ENCODE assay signal across 27 mouse cellular contexts in genomic region chr10:61723271-61723670, GRCm38 (mm10). TPM values are rescaled to one million over a fixed set of nuclear protein-coding genes. Genes with fewer than 3 reads are reported as not detected.
DNase-seq lines count a peak whose midpoint lies in the region; ATAC-seq and TF ChIP-seq lines count a peak whose summit lies in the region.
"Had no signal": no experiment of that assay in that cellular context is flagged by ENCODE, and none has a peak within 500 bp of the region (broad histone marks: within the 10 kb centered on the region; RNA-seq: fewer than 3 reads in every experiment).

No protein-coding gene starts in this region.

- DNase-seq in liver, adult 2 months (ENCODE audit: extremely low read depth, low read depth, low spot score), result peak; percentile 49
- DNase-seq in adipocyte (ENCODE audit: low spot score), result peak; percentile 47
- DNase-seq in T-cell, adult 2 months (ENCODE audit: low spot score), result no peak
- DNase-seq: B cell, adult 2 months; cerebellum, adult 18-20 months; cerebellum, postnatal 10 days; gastrocnemius, adult 2 months; gastrocnemius, postnatal 36 days; kidney, adult 9 months; kidney, postnatal 14 days; liver, postnatal 0 days; retina, postnatal 1 day; right cerebral cortex, postnatal 14 days had no signal

- H3K4me1 ChIP-seq in heart, embryonic 15.5 days (replicated peaks), result peaks cover 8% of the 10 kb centered on the region; the same call in 1 of the 2 replicates
- no peaks in the 10 kb centered on the region for H3K4me1 ChIP-seq in heart, embryonic 11.5 days (ENCODE audit: control insufficient read depth, insufficient read depth, low read length)
- peaks cover 6% of the 10 kb centered on the region for H3K4me1 ChIP-seq in liver, adult 2 months (ENCODE audit: control insufficient read depth, insufficient read depth, low read length)
- no peaks in the 10 kb centered on the region for H3K4me1 ChIP-seq in liver, embryonic 12.5 days
- H3K4me1 ChIP-seq: embryonic facial prominence, embryonic 13.5 days; forebrain, embryonic 10.5 days; limb, embryonic 12.5 days; midbrain, embryonic 10.5 days; midbrain, embryonic 15.5 days; neural tube, embryonic 15.5 days had no signal

- peak overlapping the region; percentile 37; the same call in 1 of the 2 replicates for H3K27ac ChIP-seq in heart, embryonic 15.5 days
- H3K27ac ChIP-seq in heart, embryonic 11.5 days (ENCODE audit: low read depth, low read length), result no peak overlapping the region
- no peak overlapping the region for H3K27ac ChIP-seq in liver, adult 2 months (replicated peaks; ENCODE audit: insufficient read depth, low read depth, low read length)
- no peak overlapping the region for H3K27ac ChIP-seq in liver, embryonic 12.5 days
- H3K27ac ChIP-seq: embryonic facial prominence, embryonic 13.5 days; forebrain, embryonic 10.5 days; gastrocnemius, adult 2 months; hindbrain, embryonic 14.5 days; left cerebral cortex, adult 2 months; limb, embryonic 12.5 days; midbrain, embryonic 10.5 days; midbrain, embryonic 15.5 days; neural tube, embryonic 15.5 days had no signal

- WGBS in heart, embryonic 15.5 days, result 43% methylated on average over 6 of the region's 6 CpGs
- 57% methylated on average over 6 of the region's 6 CpGs for WGBS in heart, embryonic 11.5 days (ENCODE audit: insufficient replicate concordance)
- 61% methylated on average over 6 of the region's 6 CpGs for WGBS in liver, adult 2 months
- 63% methylated on average over 6 of the region's 6 CpGs for WGBS in liver, embryonic 12.5 days (ENCODE audit: insufficient replicate concordance)

- peak; percentile 20; the same call in 1 of the 2 replicates for ATAC-seq in heart, embryonic 15.5 days (replicated peaks; ENCODE audit: insufficient number of reproducible peaks, insufficient read depth, low FRiP score, low read depth)
- no peak for ATAC-seq in heart, embryonic 11.5 days (replicated peaks; ENCODE audit: insufficient number of reproducible peaks, low FRiP score, low TSS enrichment)
- no peak for ATAC-seq in liver, embryonic 12.5 days
- ATAC-seq: forebrain, embryonic 16.5 days; intestine, postnatal 0 days; liver, postnatal 0 days; midbrain, embryonic 15.5 days had no signal

- H3K4me3 ChIP-seq in heart, embryonic 15.5 days, result no peak overlapping the region
- no peak overlapping the region for H3K4me3 ChIP-seq in heart, embryonic 11.5 days (ENCODE audit: low read depth, low read length)
- H3K4me3 ChIP-seq in liver, adult 2 months (ENCODE audit: insufficient read depth, low read depth, low read length), result no peak overlapping the region
- no peak overlapping the region for H3K4me3 ChIP-seq in liver, embryonic 12.5 days
- H3K4me3 ChIP-seq: embryonic facial prominence, embryonic 13.5 days; forebrain, embryonic 10.5 days; gastrocnemius, adult 2 months; left cerebral cortex, adult 2 months; limb, embryonic 12.5 days; midbrain, embryonic 10.5 days; midbrain, embryonic 15.5 days; neural tube, embryonic 15.5 days had no signal

- no peak for TF ChIP-seq POLR2A in liver, adult 2 months (IDR thresholded peaks at IDR 0.05; ENCODE audit: extremely low read depth, insufficient read depth, low read length)

- H3K9me3 ChIP-seq in heart, embryonic 15.5 days (replicated peaks), result no peaks in the 10 kb centered on the region
- H3K9me3 ChIP-seq in heart, embryonic 11.5 days (replicated peaks; ENCODE audit: control insufficient read depth, low read length), result no peaks in the 10 kb centered on the region
- no peaks in the 10 kb centered on the region for H3K9me3 ChIP-seq in liver, embryonic 12.5 days (replicated peaks)
- H3K9me3 ChIP-seq: embryonic facial prominence, embryonic 13.5 days; forebrain, embryonic 10.5 days; limb, embryonic 12.5 days; midbrain, embryonic 10.5 days; midbrain, embryonic 15.5 days; neural tube, embryonic 15.5 days had no signal

- no peak overlapping the region for H3K4me2 ChIP-seq in heart, embryonic 15.5 days
- H3K4me2 ChIP-seq in heart, embryonic 11.5 days, result no peak overlapping the region
- H3K4me2 ChIP-seq in liver, embryonic 12.5 days, result no peak overlapping the region
- H3K4me2 ChIP-seq: embryonic facial prominence, embryonic 13.5 days; hindbrain, embryonic 14.5 days; limb, embryonic 12.5 days; liver, embryonic 11.5 days; midbrain, embryonic 15.5 days; neural tube, embryonic 15.5 days had no signal

- peaks cover 5% of the 10 kb centered on the region; the same call in 1 of the 2 replicates for H3K36me3 ChIP-seq in heart, embryonic 15.5 days
- H3K36me3 ChIP-seq in heart, embryonic 11.5 days (ENCODE audit: control insufficient read depth, insufficient read depth, low read length), result no peaks in the 10 kb centered on the region
- H3K36me3 ChIP-seq in liver, adult 2 months (ENCODE audit: control insufficient read depth, insufficient read depth, low read length), result peaks cover 4% of the 10 kb centered on the region
- H3K36me3 ChIP-seq in liver, embryonic 12.5 days, result no peaks in the 10 kb centered on the region
- H3K36me3 ChIP-seq: embryonic facial prominence, embryonic 13.5 days; forebrain, embryonic 10.5 days; limb, embryonic 12.5 days; midbrain, embryonic 10.5 days; midbrain, embryonic 15.5 days; neural tube, embryonic 15.5 days had no signal

- no peaks in the 10 kb centered on the region for H3K27me3 ChIP-seq in heart, embryonic 15.5 days
- H3K27me3 ChIP-seq in heart, embryonic 11.5 days (ENCODE audit: control insufficient read depth, insufficient read depth, low read length), result no peaks in the 10 kb centered on the region
- no peaks in the 10 kb centered on the region for H3K27me3 ChIP-seq in liver, adult 2 months (ENCODE audit: control insufficient read depth, insufficient read depth, low read length)
- no peaks in the 10 kb centered on the region for H3K27me3 ChIP-seq in liver, embryonic 12.5 days (replicated peaks)
- H3K27me3 ChIP-seq: embryonic facial prominence, embryonic 13.5 days; midbrain, embryonic 15.5 days; neural tube, embryonic 15.5 days had no signal

- no peak overlapping the region for H3K9ac ChIP-seq in heart, embryonic 15.5 days
- no peak overlapping the region for H3K9ac ChIP-seq in heart, embryonic 11.5 days (ENCODE audit: low read depth, low read length)
- H3K9ac ChIP-seq in liver, adult 2 months (ENCODE audit: low read depth, low read length), result no peak overlapping the region
- H3K9ac ChIP-seq in liver, embryonic 12.5 days, result no peak overlapping the region
- H3K9ac ChIP-seq: embryonic facial prominence, embryonic 13.5 days; hindbrain, embryonic 14.5 days; limb, embryonic 12.5 days; liver, postnatal 0 days; midbrain, embryonic 15.5 days; neural tube, embryonic 15.5 days had no signal

- no peak for TF ChIP-seq CTCF in liver, adult 2 months (IDR thresholded peaks at IDR 0.05; ENCODE audit: low read depth, low read length)

- 0 out of 2 replicates have a peak, but pooled peaks cover 8% of the 10 kb centered on the region for H3K79me2 ChIP-seq in liver, adult 2 months (ENCODE audit: control insufficient read depth, insufficient read depth, low read length)

RNA-seq across cellular contexts. Expression of gene Aifm2, which starts 8.2 kb away (rescaled TPM):
- polyA plus RNA-seq in heart, embryonic 15.5 days (2015; fragmentation: Nextera tagmentation; extraction: Ambion mirVana), result 22.0 and 25.7 TPM in 2 replicates
- polyA plus RNA-seq in heart, embryonic 11.5 days (2014; fragmentation: Nextera tagmentation; extraction: Ambion mirVana), result 15.6 and 18.9 TPM in 2 replicates
- total RNA-seq in liver, adult 2 months (2014; rRNA removed), result 19.8 and 22.4 TPM in 2 replicates
- 19.3 and 23.2 TPM in 2 replicates for polyA plus RNA-seq in liver, adult 2 months (2012; rRNA removed)
- polyA plus RNA-seq in liver, embryonic 12.5 days (2016; fragmentation: Nextera tagmentation; extraction: Ambion mirVana), result 3.3 and 4.2 TPM in 2 replicates

RNA-seq across cellular contexts. Expression of gene Tysnd1, which starts 28.0 kb away (rescaled TPM):
- 21.5 and 30.5 TPM in 2 replicates for polyA plus RNA-seq in heart, embryonic 15.5 days (2015; fragmentation: Nextera tagmentation; extraction: Ambion mirVana)
- 24.5 and 25.1 TPM in 2 replicates for polyA plus RNA-seq in heart, embryonic 11.5 days (2014; fragmentation: Nextera tagmentation; extraction: Ambion mirVana)
- total RNA-seq in liver, adult 2 months (2014; rRNA removed), result 26.8 and 31.3 TPM in 2 replicates
- 111 and 123 TPM in 2 replicates for polyA plus RNA-seq in liver, adult 2 months (2012; rRNA removed)
- 38.9 and 41.5 TPM in 2 replicates for polyA plus RNA-seq in liver, embryonic 12.5 days (2016; fragmentation: Nextera tagmentation; extraction: Ambion mirVana)

RNA-seq across cellular contexts. Expression of gene Sar1a, which starts 43.2 kb away (rescaled TPM):
- polyA plus RNA-seq in heart, embryonic 15.5 days (2015; fragmentation: Nextera tagmentation; extraction: Ambion mirVana), result 145 and 178 TPM in 2 replicates
- polyA plus RNA-seq in heart, embryonic 11.5 days (2014; fragmentation: Nextera tagmentation; extraction: Ambion mirVana), result 182 and 200 TPM in 2 replicates
- 73.0 and 76.2 TPM in 2 replicates for total RNA-seq in liver, adult 2 months (2014; rRNA removed)
- 44.9 and 53.2 TPM in 2 replicates for polyA plus RNA-seq in liver, adult 2 months (2012; rRNA removed)
- 110 and 112 TPM in 2 replicates for polyA plus RNA-seq in liver, embryonic 12.5 days (2016; fragmentation: Nextera tagmentation; extraction: Ambion mirVana)
